Mouse (Mus musculus): ENCODE measurements around the gene Nrap. TPM values are rescaled to one million over a fixed set of nuclear protein-coding genes. Genes with fewer than 3 reads are reported as not detected.

Nrap gene
- polyA plus RNA-seq, 1 experiment from 2014 or later, result 0.47 TPM

- WGBS (ENCODE audit: insufficient replicate concordance), result 54% methylated on average over 13 of the region's 13 CpGs
- H3K27ac ChIP-seq (replicated peaks), result no peak overlapping the region
- H3K36me3 ChIP-seq (replicated peaks), result no peaks in the 10 kb centered on the region
- no peak overlapping the region for H3K4me3 ChIP-seq (replicated peaks)
- H3K9me3 ChIP-seq (replicated peaks), result no peaks in the 10 kb centered on the region
- H3K4me1 ChIP-seq (replicated peaks), result peaks cover 34% of the 10 kb centered on the region
- H3K4me2 ChIP-seq, result no peak overlapping the region
- peaks cover 5% of the 10 kb centered on the region; the same call in 1 of the 2 replicates for H3K27me3 ChIP-seq
- ATAC-seq (ENCODE audit: insufficient read depth), result no peak
- H3K9ac ChIP-seq, result no peak overlapping the region
These were observed 11.2 kb downstream of the Nrap start for GRCm38 (mm10) chr19:56378554-56379172.

GRCm38 (mm10) chr19:56378007-56378406 is 11.8 kb downstream of the Nrap start:
- Histone ChIP-seq H3K9ac (no peak overlapping the region), H3K4me3 (replicated peaks) (no peak overlapping the region), H3K36me3 (replicated peaks) (no peaks in the 10 kb centered on the region), H3K4me2 (no peak overlapping the region), H3K27me3 (peaks cover 5% of the 10 kb centered on the region; the same call in 1 of the 2 replicates), H3K27ac (replicated peaks) (no peak overlapping the region), H3K9me3 (replicated peaks) (no peaks in the 10 kb centered on the region), H3K4me1 (replicated peaks) (peaks cover 34% of the 10 kb centered on the region)
- no peak for ATAC-seq (ENCODE audit: insufficient read depth)
- WGBS (ENCODE audit: insufficient replicate concordance), result 39% methylated on average over 5 of the region's 5 CpGs

- Histone ChIP-seq H3K27ac (replicated peaks) (no peak overlapping the region), H3K27me3 (no peaks in the 10 kb centered on the region), H3K9ac (no peak overlapping the region), H3K4me2 (no peak overlapping the region), H3K36me3 (replicated peaks) (no peaks in the 10 kb centered on the region), H3K4me1 (replicated peaks) (peaks cover 15% of the 10 kb centered on the region), H3K9me3 (replicated peaks) (no peaks in the 10 kb centered on the region), H3K4me3 (replicated peaks) (no peak overlapping the region)
- WGBS (ENCODE audit: insufficient replicate concordance), result 64% methylated on average over 10 of the region's 10 CpGs
- ATAC-seq (ENCODE audit: insufficient read depth), result no peak
These were observed 15.8 kb downstream of the Nrap start for GRCm38 (mm10) chr19:56374011-56374410.

- ATAC-seq (ENCODE audit: insufficient read depth), result no peak
- Histone ChIP-seq H3K4me3 (replicated peaks) (no peak overlapping the region), H3K9me3 (replicated peaks) (no peaks in the 10 kb centered on the region), H3K27me3 (no peaks in the 10 kb centered on the region), H3K36me3 (replicated peaks) (no peaks in the 10 kb centered on the region), H3K4me2 (no peak overlapping the region), H3K4me1 (replicated peaks) (peaks cover 8% of the 10 kb centered on the region), H3K9ac (no peak overlapping the region), H3K27ac (replicated peaks) (no peak overlapping the region)
- 73% methylated on average over 5 of the region's 5 CpGs for WGBS (ENCODE audit: insufficient replicate concordance)
These were observed 16.6 kb downstream of the Nrap start for GRCm38 (mm10) chr19:56373246-56373645.

GRCm38 (mm10) chr19:56372226-56372625 is 17.6 kb downstream of the Nrap start:
- H3K36me3 ChIP-seq (replicated peaks), result no peaks in the 10 kb centered on the region
- 74% methylated on average over 7 of the region's 7 CpGs for WGBS (ENCODE audit: insufficient replicate concordance)
- no peak for ATAC-seq (ENCODE audit: insufficient read depth)
- no peaks in the 10 kb centered on the region for H3K27me3 ChIP-seq
- no peak overlapping the region for H3K4me3 ChIP-seq (replicated peaks)
- no peak overlapping the region for H3K9ac ChIP-seq
- H3K4me2 ChIP-seq, result no peak overlapping the region
- H3K27ac ChIP-seq (replicated peaks), result no peak overlapping the region
- peaks cover 3% of the 10 kb centered on the region for H3K4me1 ChIP-seq (replicated peaks)
- H3K9me3 ChIP-seq (replicated peaks), result no peaks in the 10 kb centered on the region

- H3K4me2 ChIP-seq, result no peak overlapping the region
- WGBS (ENCODE audit: insufficient replicate concordance), result 54% methylated on average over 6 of the region's 6 CpGs
- ATAC-seq (ENCODE audit: insufficient read depth), result no peak
- H3K9ac ChIP-seq, result no peak overlapping the region
- no peak overlapping the region for H3K27ac ChIP-seq (replicated peaks)
- no peak overlapping the region for H3K4me3 ChIP-seq (replicated peaks)
- no peaks in the 10 kb centered on the region for H3K9me3 ChIP-seq (replicated peaks)
- H3K27me3 ChIP-seq, result no peaks in the 10 kb centered on the region
- H3K36me3 ChIP-seq (replicated peaks), result no peaks in the 10 kb centered on the region
- H3K4me1 ChIP-seq (replicated peaks), result peaks cover 3% of the 10 kb centered on the region
These were observed 19.3 kb downstream of the Nrap start for GRCm38 (mm10) chr19:56370389-56371150.

GRCm38 (mm10) chr19:56368912-56369311 is 20.9 kb downstream of the Nrap start:
- Histone ChIP-seq H3K9ac (no peak overlapping the region), H3K9me3 (replicated peaks) (no peaks in the 10 kb centered on the region), H3K4me1 (replicated peaks) (peaks cover 3% of the 10 kb centered on the region), H3K36me3 (replicated peaks) (no peaks in the 10 kb centered on the region), H3K4me3 (replicated peaks) (no peak overlapping the region), H3K4me2 (no peak overlapping the region), H3K27me3 (no peaks in the 10 kb centered on the region), H3K27ac (replicated peaks) (no peak overlapping the region)
- ATAC-seq (ENCODE audit: insufficient read depth), result no peak
- WGBS (ENCODE audit: insufficient replicate concordance), result 59% methylated on average over 7 of the region's 7 CpGs

- Histone ChIP-seq H3K4me3 (replicated peaks) (no peak overlapping the region), H3K4me2 (no peak overlapping the region), H3K4me1 (replicated peaks) (peaks cover 3% of the 10 kb centered on the region), H3K9me3 (replicated peaks) (no peaks in the 10 kb centered on the region), H3K27ac (replicated peaks) (no peak overlapping the region), H3K9ac (no peak overlapping the region), H3K36me3 (replicated peaks) (no peaks in the 10 kb centered on the region), H3K27me3 (no peaks in the 10 kb centered on the region)
- no peak for ATAC-seq (ENCODE audit: insufficient read depth)
- 71% methylated on average over 7 of the region's 7 CpGs for WGBS (ENCODE audit: insufficient replicate concordance)
These were observed 22.1 kb downstream of the Nrap start for GRCm38 (mm10) chr19:56367778-56368177.

- Histone ChIP-seq H3K9me3 (replicated peaks) (no peaks in the 10 kb centered on the region), H3K36me3 (replicated peaks) (no peaks in the 10 kb centered on the region), H3K4me3 (replicated peaks) (no peak overlapping the region), H3K4me2 (no peak overlapping the region), H3K27me3 (no peaks in the 10 kb centered on the region), H3K4me1 (replicated peaks) (peaks cover 3% of the 10 kb centered on the region), H3K27ac (replicated peaks) (no peak overlapping the region), H3K9ac (no peak overlapping the region)
- no peak for ATAC-seq (ENCODE audit: insufficient read depth)
- WGBS (ENCODE audit: insufficient replicate concordance), result 72% methylated on average over 9 of the region's 9 CpGs
These were observed 23.2 kb downstream of the Nrap start for GRCm38 (mm10) chr19:56366625-56367024.

GRCm38 (mm10) chr19:56366168-56366567 is 23.7 kb downstream of the Nrap start:
- H3K27me3 ChIP-seq, result no peaks in the 10 kb centered on the region
- H3K27ac ChIP-seq (replicated peaks), result no peak overlapping the region

GRCm38 (mm10) chr19:56364563-56364962 is 25.3 kb downstream of the Nrap start:
- Histone ChIP-seq H3K4me3 (replicated peaks) (no peak overlapping the region), H3K4me1 (replicated peaks) (no peaks in the 10 kb centered on the region), H3K36me3 (replicated peaks) (no peaks in the 10 kb centered on the region), H3K27me3 (no peaks in the 10 kb centered on the region), H3K9me3 (replicated peaks) (no peaks in the 10 kb centered on the region), H3K27ac (replicated peaks) (no peak overlapping the region), H3K4me2 (no peak overlapping the region), H3K9ac (no peak overlapping the region)
- WGBS (ENCODE audit: insufficient replicate concordance), result 76% methylated on average over 8 of the region's 8 CpGs
- no peak for ATAC-seq (ENCODE audit: insufficient read depth)

More at GRCm38 (mm10) chr19:56366168-56366567, 23.7 kb downstream of the Nrap start:
- no peaks in the 10 kb centered on the region for H3K36me3 ChIP-seq (replicated peaks)
- ATAC-seq (ENCODE audit: insufficient read depth), result no peak
- no peak overlapping the region for H3K4me3 ChIP-seq (replicated peaks)
- H3K4me1 ChIP-seq (replicated peaks), result peaks cover 3% of the 10 kb centered on the region
- H3K4me2 ChIP-seq, result no peak overlapping the region
- H3K9me3 ChIP-seq (replicated peaks), result no peaks in the 10 kb centered on the region
- 63% methylated on average over 11 of the region's 11 CpGs for WGBS (ENCODE audit: insufficient replicate concordance)
- H3K9ac ChIP-seq, result no peak overlapping the region
